Mouse (Mus musculus) cortical plate, adult 2 months (tissue): Measurements from ENCODE around the gene Gp1bb. TPM values are rescaled to one million over a fixed set of nuclear protein-coding genes. Genes with fewer than 3 reads are reported as not detected.

Source experiments
- H3K27ac ChIP-seq: fragments of 200-500 bp; 2 replicates; pipeline ENCODE4 v1.5.1; 2012; ENCODE audit warnings: low read length, control low read depth, inconsistent platforms; ENCODE audit not compliant: insufficient read depth
- H3K4me1 ChIP-seq: fragments of 200-500 bp; 2 replicates; pipeline ENCODE4 v1.6.1; 2011; ENCODE audit warnings: low read length; ENCODE audit not compliant: control insufficient read depth, insufficient read depth
- H3K4me3 ChIP-seq: fragments of 200-500 bp; 2 replicates; pipeline ENCODE4 v1.5.1; 2011; ENCODE audit warnings: mild to moderate bottlenecking, low read length, control low read depth; ENCODE audit not compliant: insufficient read depth
- CTCF ChIP-seq: fragments of 200-500 bp; IDR thresholded peaks from 2 replicates; pipeline ENCODE4 v1.5.1; 2011; ENCODE audit warnings: mild to moderate bottlenecking, control low read depth, low read length; ENCODE audit not compliant: insufficient read depth; ENCODE audit errors: extremely low read depth
- POLR2A ChIP-seq: fragments of 200-500 bp; IDR thresholded peaks from 2 replicates; pipeline ENCODE4 v1.6.1; 2011; ENCODE audit warnings: mild to moderate bottlenecking, low read length, control low read depth; ENCODE audit not compliant: insufficient read depth; ENCODE audit errors: extremely low read depth
- polyA plus RNA-seq: library from polyadenylated mRNA; depleted of rRNA; stranded (reverse); fragments of >200 nt; gene quantifications from 2 replicates; pipeline ENCODE4 v1.2.3, GENCODE M21; 2012

The Gp1bb gene
- polyA plus RNA-seq, 1 experiment, result 4.6 TPM

- TF ChIP-seq POLR2A, result no peak
- no peak for TF ChIP-seq CTCF
- Histone ChIP-seq H3K4me1 (peaks cover 3% of the 10 kb centered on the region), H3K27ac (peak within 1 kb of the TSS; percentile 92), H3K4me3 (peak within 1 kb of the TSS; percentile 90)
Observed at GRCm38 (mm10) chr16:18629390-18630231, 7.4 kb upstream of the Gp1bb start, which contains the start of gene Sept5. Sept5 (minus strand) TSS chr16:18629954.

- Histone ChIP-seq H3K4me3 (peak overlapping the region; percentile 90), H3K27ac (peak overlapping the region; percentile 92), H3K4me1 (peaks cover 3% of the 10 kb centered on the region)
- no peak for TF ChIP-seq CTCF
- no peak for TF ChIP-seq POLR2A
Observed at GRCm38 (mm10) chr16:18628948-18629340, 6.7 kb upstream of the Gp1bb start.

DNA sequence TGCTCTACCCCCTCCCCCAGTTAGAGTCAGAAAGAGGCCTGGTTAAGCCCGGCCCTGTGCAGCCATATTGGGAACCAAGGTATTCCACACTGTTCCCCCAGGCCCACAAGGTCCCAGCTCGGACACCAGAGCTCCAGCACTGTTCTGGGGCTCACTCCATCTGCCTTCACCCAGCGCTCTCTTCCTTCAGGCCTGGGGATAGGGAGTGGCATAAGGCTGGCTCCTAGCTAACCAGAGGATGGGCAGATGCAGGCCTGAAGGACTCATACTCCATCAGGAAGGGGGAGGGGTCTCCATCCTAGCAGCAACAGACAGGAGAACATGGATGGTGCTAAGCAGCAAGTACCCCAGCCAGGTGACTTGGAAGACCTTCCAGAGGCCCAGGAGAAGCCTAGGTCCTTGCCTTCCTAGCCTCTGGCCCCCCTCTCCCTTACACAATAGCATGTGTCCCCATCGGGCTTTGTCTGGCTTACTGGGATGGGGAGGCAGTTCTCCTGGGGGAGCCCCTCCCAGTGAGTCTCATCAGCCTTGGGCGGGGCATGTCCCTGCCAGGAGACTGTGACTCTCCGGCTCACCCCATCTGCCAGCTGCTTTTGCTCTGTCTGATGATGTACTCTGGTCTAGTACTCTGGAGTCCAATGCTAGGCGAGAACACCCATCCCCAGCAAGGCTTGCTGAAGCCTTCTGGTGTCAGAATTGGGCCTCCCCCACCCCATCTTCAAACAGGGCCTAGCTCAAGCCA, 6.2 kb upstream of the Gp1bb start:
- peaks cover 3% of the 10 kb centered on the region for H3K4me1 ChIP-seq
- H3K4me3 ChIP-seq, result peak overlapping the region; percentile 90
- H3K27ac ChIP-seq, result peak overlapping the region; percentile 20; the same call in 1 of the 2 replicates
- TF ChIP-seq POLR2A (0 out of 2 replicates have a peak, but pooled peaks have one; percentile 41), CTCF (no peak)

- H3K4me1 ChIP-seq, result peaks cover 3% of the 10 kb centered on the region
- H3K4me3 ChIP-seq, result peak overlapping the region; percentile 93
- H3K27ac ChIP-seq, result no peak overlapping the region
- TF ChIP-seq POLR2A, result no peak
- no peak for TF ChIP-seq CTCF
Observed at GRCm38 (mm10) chr16:18627163-18627562, 5.0 kb upstream of the Gp1bb start.

DNA sequence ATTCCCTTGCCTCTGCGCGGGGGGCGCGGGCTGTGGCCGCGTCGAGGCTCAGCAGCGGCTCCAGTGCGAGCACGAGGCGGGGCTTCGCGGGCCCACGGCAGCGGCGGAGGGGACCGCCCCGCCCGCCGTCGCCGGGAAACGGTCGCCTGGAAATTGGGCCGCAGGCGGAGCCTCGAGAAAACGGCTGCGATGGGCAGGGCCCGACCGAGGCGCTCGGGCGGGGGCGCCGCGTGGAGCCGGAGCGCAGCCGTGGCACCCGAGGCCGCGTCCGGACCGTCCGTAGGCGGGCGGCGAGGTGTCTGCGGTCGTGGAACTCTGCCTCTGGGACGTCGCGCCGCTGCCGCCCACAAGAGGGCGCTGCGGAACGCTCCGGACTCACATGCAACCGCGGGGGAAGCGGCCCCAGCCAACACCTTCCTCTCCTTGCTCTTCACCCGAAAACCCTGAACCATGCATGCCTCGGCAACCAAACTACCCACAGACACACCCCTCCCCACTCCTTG, 4.2 kb upstream of the Gp1bb start, which contains the start of gene Gm49601:
Gene Gm49601 (minus strand): TSS at position 52 of the 503 bp plus-strand sequence.
- H3K4me3 ChIP-seq, result peak within 1 kb of the TSS; percentile 93
- H3K4me1 ChIP-seq, result peaks cover 3% of the 10 kb centered on the region
- TF ChIP-seq POLR2A (no peak), CTCF (peak; percentile 58)
- peak within 1 kb of the TSS; percentile 100 for H3K27ac ChIP-seq

DNA sequence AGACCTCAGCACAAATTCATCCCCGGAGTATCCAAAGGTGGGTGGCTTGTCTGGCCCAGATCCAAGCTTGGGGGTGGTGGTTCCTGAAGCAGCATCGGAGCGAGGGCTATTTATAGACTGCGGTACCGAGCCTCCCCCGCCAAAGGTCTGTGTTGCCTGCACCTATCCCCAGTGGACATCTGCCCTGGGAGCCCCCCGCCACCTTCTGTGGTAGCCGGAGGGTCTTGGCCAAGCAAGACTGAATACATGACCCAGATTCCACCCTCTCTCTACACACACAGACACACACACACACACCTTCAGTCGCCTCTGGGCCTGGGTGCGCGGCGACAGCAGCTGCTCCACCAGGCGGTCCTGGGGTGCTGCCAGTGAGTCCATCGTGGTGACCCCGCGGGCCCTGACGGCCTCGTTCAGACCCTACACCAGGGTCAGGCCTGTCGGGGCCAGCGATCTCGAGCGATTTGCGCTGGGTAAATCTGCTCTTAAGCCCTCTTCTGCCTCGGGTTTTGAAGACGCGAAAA, 3.6 kb upstream of the Gp1bb start:
- peak overlapping the region; percentile 93 for H3K4me3 ChIP-seq
- peak overlapping the region; percentile 100 for H3K27ac ChIP-seq
- TF ChIP-seq POLR2A (no peak), CTCF (no peak)
- H3K4me1 ChIP-seq, result peaks cover 3% of the 10 kb centered on the region

- peaks cover 1% of the 10 kb centered on the region for H3K4me1 ChIP-seq
Observed at GRCm38 (mm10) chr16:18625097-18625496, 2.9 kb upstream of the Gp1bb start.

DNA sequence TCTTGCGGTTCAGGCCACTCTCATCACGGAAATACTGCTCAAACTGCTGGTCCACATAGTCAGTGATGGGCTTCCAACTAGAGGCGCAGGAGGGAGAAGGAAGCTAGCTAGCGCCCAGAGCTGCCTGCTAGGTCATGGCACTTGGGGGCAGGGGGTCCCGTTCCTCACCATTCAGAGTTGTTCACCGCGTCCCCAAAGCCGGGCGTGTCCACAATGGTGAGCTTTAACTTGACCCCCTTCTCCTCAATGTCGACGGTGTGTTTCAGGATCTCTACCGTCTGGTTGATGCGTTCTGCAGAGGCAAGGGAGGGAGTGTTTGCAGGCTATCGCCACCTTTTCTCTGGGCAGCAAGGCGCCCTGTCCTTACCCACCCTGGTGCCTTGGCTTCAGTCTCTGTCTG, 2.4 kb upstream of the Gp1bb start:
- TF ChIP-seq CTCF (no peak), POLR2A (no peak)
- Histone ChIP-seq H3K27ac (no peak overlapping the region), H3K4me3 (peak overlapping the region; percentile 93), H3K4me1 (no peaks in the 10 kb centered on the region; the same call in 1 of the 2 replicates)

More at GRCm38 (mm10) chr16:18625097-18625496, 2.9 kb upstream of the Gp1bb start:
- Histone ChIP-seq H3K27ac (peak overlapping the region; percentile 100; the same call in 1 of the 2 replicates), H3K4me3 (peak overlapping the region; percentile 93)
- no peak for TF ChIP-seq CTCF
